Mouse (Mus musculus): Measurements from ENCODE around the gene Pkdcc.

The Pkdcc gene

GRCm38 (mm10) chr17:83246090-83246489 is 31.0 kb downstream of the Pkdcc start:
- no peak for DNase-seq (ENCODE audit: low read depth)

GRCm38 (mm10) chr17:83247176-83247575 is 32.1 kb downstream of the Pkdcc start:
- DNase-seq (ENCODE audit: low read depth) = no peak

- DNase-seq (ENCODE audit: low read depth) = no peak
Observed at GRCm38 (mm10) chr17:83248467-83248866, 33.4 kb downstream of the Pkdcc start.

DNA sequence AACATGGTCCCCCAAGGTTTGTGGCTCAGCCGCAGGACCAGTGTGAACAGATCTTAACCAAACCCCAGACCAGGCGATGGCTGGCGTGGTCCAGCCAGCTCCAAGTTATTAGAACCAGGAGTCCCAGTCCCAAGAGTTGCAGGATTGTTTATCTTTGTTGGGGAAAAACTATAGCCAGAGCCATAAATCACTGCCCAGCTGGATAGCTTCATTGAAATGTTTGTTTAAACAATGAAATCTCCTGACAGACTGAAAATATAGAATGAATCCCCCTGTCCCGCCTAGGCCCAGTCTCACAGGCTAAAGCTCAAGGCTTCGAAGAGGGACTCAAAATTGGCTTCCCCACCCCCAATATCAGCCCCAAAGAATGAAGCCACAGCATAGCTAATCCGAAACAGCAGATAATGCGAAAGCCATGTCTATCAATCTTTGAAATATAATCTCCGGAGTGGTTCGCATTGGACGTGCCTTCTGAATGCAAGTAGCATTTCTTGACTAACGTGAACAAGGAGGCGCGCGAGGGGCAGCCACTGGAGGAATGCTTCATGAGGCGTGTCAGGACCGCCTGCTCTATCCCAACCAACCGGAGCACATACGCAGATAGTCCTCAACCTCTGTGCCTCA is 35.9 kb downstream of the Pkdcc start:
- no peak for DNase-seq (ENCODE audit: low read depth)

DNA sequence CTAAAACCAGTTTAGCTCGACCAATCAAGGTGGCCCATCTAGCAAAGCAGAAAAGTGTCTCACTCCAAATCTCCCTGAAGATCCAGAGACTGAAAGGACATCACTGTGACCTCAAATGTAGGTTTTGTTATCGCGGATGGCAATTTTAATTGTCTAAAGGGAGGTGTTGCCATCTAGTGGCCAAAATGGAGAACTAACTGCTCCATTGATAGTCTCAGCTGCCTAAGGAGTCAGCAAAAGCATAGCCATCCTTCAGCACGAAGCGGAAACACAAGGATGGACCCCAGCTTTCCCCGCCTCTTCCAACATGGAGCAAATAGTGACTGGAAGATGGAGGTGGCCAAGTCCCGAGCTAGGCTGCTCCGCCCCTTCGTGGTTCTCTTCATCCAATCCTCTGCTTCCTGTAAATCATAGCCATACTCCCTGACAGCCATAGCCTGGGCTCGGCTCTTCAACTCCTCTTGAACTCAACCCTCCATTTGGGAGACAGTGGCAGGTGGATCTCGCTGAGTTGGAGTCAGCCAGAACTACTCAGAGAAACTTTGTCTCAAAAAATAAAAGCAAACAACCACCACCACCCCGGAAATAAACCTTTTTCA is 38.1 kb downstream of the Pkdcc start:
- peak; percentile 54 for DNase-seq (ENCODE audit: low read depth)

GRCm38 (mm10) chr17:83267202-83268128 is 52.4 kb downstream of the Pkdcc start:
- peak; percentile 70 for DNase-seq (ENCODE audit: low read depth)

- DNase-seq (ENCODE audit: low read depth) = peak; percentile 88
Observed at GRCm38 (mm10) chr17:83271509-83271908, 56.4 kb downstream of the Pkdcc start.

DNA sequence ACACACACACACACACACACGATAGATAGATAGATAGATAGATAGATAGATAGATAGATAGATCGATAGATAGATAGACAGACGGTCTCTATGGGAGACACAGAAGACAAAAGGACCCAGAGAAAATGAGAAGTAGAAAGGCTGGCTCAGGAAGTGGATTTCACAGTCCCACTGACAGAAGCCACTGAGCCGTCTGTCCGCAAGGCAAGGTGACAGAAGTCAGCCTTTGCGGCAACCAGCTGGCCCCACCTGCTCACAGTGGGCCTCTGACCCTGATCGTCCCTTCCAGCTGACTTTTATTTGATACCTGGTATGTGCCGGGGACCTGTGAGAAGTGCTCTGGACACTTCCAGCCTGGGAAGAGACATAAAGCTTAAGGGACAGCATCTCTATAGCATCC is 57.5 kb downstream of the Pkdcc start:
- no peak for DNase-seq (ENCODE audit: low read depth)

DNA sequence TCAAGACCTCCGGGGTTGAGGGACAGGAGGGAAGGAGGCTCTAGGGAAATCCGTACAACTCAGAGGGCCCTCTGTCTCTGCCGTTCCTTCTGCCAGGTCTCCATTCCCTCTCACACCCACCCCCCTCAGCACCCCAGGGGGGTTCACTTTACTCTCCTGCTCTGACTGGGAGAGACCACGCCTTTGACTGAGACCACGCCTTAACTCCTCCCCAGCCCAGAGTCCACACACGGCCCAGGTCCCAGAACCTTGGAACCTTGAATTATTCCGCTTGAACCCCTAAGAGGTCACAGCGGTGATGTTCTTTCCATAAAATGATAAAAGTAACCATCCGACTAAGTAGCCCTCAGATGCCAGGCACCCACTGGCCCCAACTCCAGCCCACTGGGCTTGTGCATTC is 58.5 kb downstream of the Pkdcc start:
- no peak for DNase-seq (ENCODE audit: low read depth)

DNA sequence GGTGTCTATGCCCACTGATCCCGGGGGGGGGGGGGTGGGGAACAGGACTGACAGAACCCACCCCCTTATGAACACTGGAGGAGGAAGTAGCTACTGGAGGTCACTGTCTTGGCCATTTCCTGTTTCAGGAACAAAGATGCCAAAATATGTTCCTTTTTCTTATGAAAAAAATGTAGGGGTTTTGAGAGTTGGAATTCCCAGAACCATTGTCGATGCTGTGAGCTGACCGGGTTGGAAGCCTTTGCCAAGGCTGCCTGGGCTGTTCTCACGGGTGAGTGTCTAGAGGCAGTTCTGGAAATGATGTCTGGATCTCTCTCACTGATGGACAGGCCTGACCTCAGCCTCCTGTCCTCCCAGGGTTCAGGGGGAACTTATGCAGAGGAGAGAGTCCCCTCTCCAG is 59.0 kb downstream of the Pkdcc start:
- no peak for DNase-seq (ENCODE audit: low read depth)
